Mouse (Mus musculus) adrenal gland, postnatal 14 days (tissue): Measurements from ENCODE around the gene Gsta2. TPM values are rescaled to one million over a fixed set of nuclear protein-coding genes. Genes with fewer than 3 reads are reported as not detected.
"Not testable (repeated sequence)": the region's sequence is repeated elsewhere in the genome, so short reads cannot be mapped to it uniquely, and the experiment has no call there.

Experiments
- DNase-seq: peaks from one replicate; pipeline ENCODE4 v3.0.0; 2021; ENCODE audit warnings: mixed read lengths
- total RNA-seq: library from RNA; stranded (reverse); gene quantifications from 2 replicates; pipeline ENCODE4 v1.2.3, GENCODE M21; 2021

Gene Gsta2
- total RNA-seq, 1 experiment from 2014 or later, result 3.3 TPM

GRCm38 (mm10) chr9:78365850-78366544 is 10.4 kb upstream of the Gsta2 start:
- DNase-seq, result no peak

- DNase-seq, result no peak
These were observed 9.1 kb upstream of the Gsta2 start for GRCm38 (mm10) chr9:78364701-78365100.

GRCm38 (mm10) chr9:78363374-78363773 is 7.8 kb upstream of the Gsta2 start:
- no peak for DNase-seq

GRCm38 (mm10) chr9:78360484-78360872 is 4.9 kb upstream of the Gsta2 start:
- no peak for DNase-seq

GRCm38 (mm10) chr9:78359750-78360483 is 4.3 kb upstream of the Gsta2 start:
- DNase-seq, result no peak

- DNase-seq, result peak; percentile 83
These were observed 2.5 kb upstream of the Gsta2 start for GRCm38 (mm10) chr9:78358053-78358452.

GRCm38 (mm10) chr9:78354665-78355578 is 666 bp downstream of the Gsta2 start:
- no peak for DNase-seq

- peak; percentile 24 for DNase-seq
These were observed 3.9 kb downstream of the Gsta2 start for GRCm38 (mm10) chr9:78351504-78352220.

GRCm38 (mm10) chr9:78350007-78350406 is 5.6 kb downstream of the Gsta2 start:
- not testable (repeated sequence) for DNase-seq

GRCm38 (mm10) chr9:78349141-78349540 is 6.4 kb downstream of the Gsta2 start:
- not testable (repeated sequence) for DNase-seq

- DNase-seq, result peak; percentile 52
These were observed 7.2 kb downstream of the Gsta2 start for GRCm38 (mm10) chr9:78348206-78349004.

- no peak for DNase-seq
These were observed 8.6 kb downstream of the Gsta2 start for GRCm38 (mm10) chr9:78347004-78347403.

- not testable (repeated sequence) for DNase-seq
These were observed 10.4 kb downstream of the Gsta2 start for GRCm38 (mm10) chr9:78345235-78345634.

- DNase-seq, result not testable (repeated sequence)
These were observed 12.5 kb downstream of the Gsta2 start for GRCm38 (mm10) chr9:78343055-78343454.

GRCm38 (mm10) chr9:78342494-78342893 is 13.1 kb downstream of the Gsta2 start:
- DNase-seq, result not testable (repeated sequence)

- peak; percentile 57 for DNase-seq
These were observed 15.3 kb downstream of the Gsta2 start for GRCm38 (mm10) chr9:78340324-78340723.

- DNase-seq, result not testable (repeated sequence)
These were observed 18.5 kb downstream of the Gsta2 start for GRCm38 (mm10) chr9:78337050-78337449.

- DNase-seq, result not testable (repeated sequence)
These were observed 28.3 kb downstream of the Gsta2 start, which contains the start of gene Omt2b for GRCm38 (mm10) chr9:78327289-78327688. Gene Omt2b (plus strand): TSS chr9:78327589.

GRCm38 (mm10) chr9:78319499-78319898 is 36.1 kb downstream of the Gsta2 start:
- peak; percentile 14 for DNase-seq

GRCm38 (mm10) chr9:78314696-78315095 is 40.9 kb downstream of the Gsta2 start, which contains the start of gene Omt2a:
Gene Omt2a (minus strand): TSS chr9:78314796.
- no peak for DNase-seq

- DNase-seq, result not testable (repeated sequence)
These were observed 47.5 kb downstream of the Gsta2 start for GRCm38 (mm10) chr9:78308122-78308521.
